Mouse (Mus musculus): ENCODE measurements around the gene Gm44596. TPM values are rescaled to one million over a fixed set of nuclear protein-coding genes. Genes with fewer than 3 reads are reported as not detected.

The Gm44596 gene
- polyA plus RNA-seq, 1 experiment, result not detected

GRCm38 (mm10) chr6:128399421-128400185 is 24.3 kb downstream of the Gm44596 start:
- H3K36me3 ChIP-seq (ENCODE audit: control insufficient read depth, insufficient read depth, low read length), result no peaks in the 10 kb centered on the region
- TF ChIP-seq CTCF (IDR thresholded peaks at IDR 0.05; ENCODE audit: extremely low read depth, insufficient read length, insufficient replicate concordance, low read depth, low read length) (no peak), POLR2A (IDR thresholded peaks at IDR 0.05; ENCODE audit: low read depth, low read length) (no peak)
- 26% methylated on average over 21 of the region's 21 CpGs for WGBS
- H3K4me3 ChIP-seq (ENCODE audit: low read depth, low read length), result peak overlapping the region; percentile 40
- H3K4me1 ChIP-seq (ENCODE audit: control insufficient read depth, insufficient read depth, insufficient read length, low read length), result peaks cover 4% of the 10 kb centered on the region; the same call in 1 of the 2 replicates
- H3K27ac ChIP-seq (ENCODE audit: insufficient read depth, low read depth, low read length), result no peak overlapping the region
- H3K27me3 ChIP-seq (ENCODE audit: control insufficient read depth, insufficient read depth, low read length), result no peaks in the 10 kb centered on the region; the same call in 1 of the 2 replicates

DNA sequence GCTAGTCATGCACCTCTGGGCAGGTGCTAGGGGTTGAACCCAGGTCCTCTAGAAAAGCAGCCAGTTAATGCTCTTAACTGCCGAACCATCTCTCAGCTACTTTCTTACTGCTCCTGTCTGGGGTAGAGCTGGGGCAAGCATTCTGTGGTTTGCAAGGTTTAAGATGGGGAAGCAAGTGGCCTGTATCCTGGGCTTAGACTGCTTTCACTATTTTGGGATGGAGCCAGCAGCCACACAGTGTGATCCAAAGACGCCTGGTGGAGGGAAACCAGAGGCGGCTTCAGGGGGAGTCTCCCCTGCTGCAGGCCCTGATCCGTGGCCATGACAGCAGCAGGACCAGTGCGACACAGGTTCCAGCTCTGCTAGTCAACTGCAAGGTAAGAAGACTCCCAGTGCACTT is 29.4 kb downstream of the Gm44596 start:
- Histone ChIP-seq H3K27me3 (ENCODE audit: control insufficient read depth, insufficient read depth, low read length) (no peaks in the 10 kb centered on the region), H3K27ac (ENCODE audit: insufficient read depth, low read depth, low read length) (no peak overlapping the region), H3K36me3 (ENCODE audit: control insufficient read depth, insufficient read depth, low read length) (peaks cover 13% of the 10 kb centered on the region), H3K4me1 (ENCODE audit: control insufficient read depth, insufficient read depth, insufficient read length, low read length) (no peaks in the 10 kb centered on the region), H3K4me3 (ENCODE audit: low read depth, low read length) (no peak overlapping the region)
- TF ChIP-seq CTCF (IDR thresholded peaks at IDR 0.05; ENCODE audit: extremely low read depth, insufficient read length, insufficient replicate concordance, low read depth, low read length) (no peak), POLR2A (IDR thresholded peaks at IDR 0.05; ENCODE audit: low read depth, low read length) (no peak)
- WGBS, result 51% methylated on average over 5 of the region's 5 CpGs

DNA sequence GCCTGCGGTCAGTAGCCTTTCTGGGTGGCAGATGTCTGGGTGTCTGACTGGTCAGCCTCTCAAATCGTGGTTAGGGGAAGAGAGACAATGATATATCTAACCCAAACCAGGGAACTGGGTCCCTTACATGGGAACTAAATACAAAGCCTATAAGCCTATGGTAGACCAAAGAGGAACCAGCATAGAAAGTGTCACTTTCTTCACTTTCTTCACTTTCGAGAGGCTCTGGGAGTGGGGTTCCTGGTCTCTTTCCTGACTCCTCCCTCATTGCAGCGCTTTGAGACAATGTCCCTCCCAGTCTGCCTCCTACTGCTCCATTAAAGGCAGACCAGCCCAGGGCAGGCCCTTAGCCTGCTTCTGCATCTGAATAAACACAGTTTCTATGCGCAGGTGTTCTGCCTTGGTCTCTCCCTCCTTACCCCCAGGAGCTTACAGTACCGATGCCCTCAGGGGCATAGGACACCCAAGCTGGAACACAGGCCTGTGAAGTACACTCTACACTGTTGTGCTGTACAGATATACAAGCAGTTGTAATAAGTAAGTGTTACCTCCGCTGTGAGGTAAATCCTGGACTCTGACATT is 33.3 kb downstream of the Gm44596 start:
- TF ChIP-seq CTCF (IDR thresholded peaks at IDR 0.05; ENCODE audit: extremely low read depth, insufficient read length, insufficient replicate concordance, low read depth, low read length), result no peak
- no peak for TF ChIP-seq POLR2A (IDR thresholded peaks at IDR 0.05; ENCODE audit: low read depth, low read length)
- H3K4me3 ChIP-seq (ENCODE audit: low read depth, low read length), result no peak overlapping the region
- no peaks in the 10 kb centered on the region for H3K27me3 ChIP-seq (ENCODE audit: control insufficient read depth, insufficient read depth, low read length)
- H3K27ac ChIP-seq (ENCODE audit: insufficient read depth, low read depth, low read length), result no peak overlapping the region
- H3K36me3 ChIP-seq (ENCODE audit: control insufficient read depth, insufficient read depth, low read length), result peaks cover 31% of the 10 kb centered on the region
- no peaks in the 10 kb centered on the region for H3K4me1 ChIP-seq (ENCODE audit: control insufficient read depth, insufficient read depth, insufficient read length, low read length)
- 87% methylated on average over 7 of the region's 7 CpGs for WGBS

GRCm38 (mm10) chr6:128410305-128410704 is 35.0 kb downstream of the Gm44596 start:
- TF ChIP-seq POLR2A (IDR thresholded peaks at IDR 0.05; ENCODE audit: low read depth, low read length), result no peak
- TF ChIP-seq CTCF (IDR thresholded peaks at IDR 0.05; ENCODE audit: extremely low read depth, insufficient read length, insufficient replicate concordance, low read depth, low read length), result no peak
- 98% methylated on average over 13 of the region's 13 CpGs for WGBS
- Histone ChIP-seq H3K27ac (ENCODE audit: insufficient read depth, low read depth, low read length) (no peak overlapping the region), H3K27me3 (ENCODE audit: control insufficient read depth, insufficient read depth, low read length) (no peaks in the 10 kb centered on the region), H3K4me1 (ENCODE audit: control insufficient read depth, insufficient read depth, insufficient read length, low read length) (no peaks in the 10 kb centered on the region), H3K36me3 (ENCODE audit: control insufficient read depth, insufficient read depth, low read length) (peaks cover 31% of the 10 kb centered on the region), H3K4me3 (ENCODE audit: low read depth, low read length) (no peak overlapping the region)

DNA sequence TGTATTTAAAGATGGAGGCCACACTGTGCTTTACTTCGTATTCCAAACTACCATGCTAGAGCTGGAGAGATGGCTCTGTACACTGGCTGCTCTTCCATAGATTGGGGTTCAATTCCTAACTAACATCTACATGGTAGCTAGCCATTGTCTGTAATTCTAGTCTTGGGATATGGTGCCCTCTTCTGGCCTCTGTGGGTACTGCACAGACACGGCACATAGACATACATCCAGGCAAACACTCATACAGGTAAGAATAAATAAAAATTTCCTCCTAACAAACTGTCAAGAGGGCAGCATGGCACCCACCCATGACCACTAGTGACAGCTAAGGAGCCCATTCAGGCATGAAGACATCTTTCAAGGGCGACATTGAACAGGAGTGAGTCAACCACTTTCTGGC is 35.8 kb downstream of the Gm44596 start:
- H3K4me1 ChIP-seq (ENCODE audit: control insufficient read depth, insufficient read depth, insufficient read length, low read length), result no peaks in the 10 kb centered on the region
- peaks cover 33% of the 10 kb centered on the region for H3K36me3 ChIP-seq (ENCODE audit: control insufficient read depth, insufficient read depth, low read length)
- no peaks in the 10 kb centered on the region for H3K27me3 ChIP-seq (ENCODE audit: control insufficient read depth, insufficient read depth, low read length)
- 15% methylated on average over 3 of the region's 3 CpGs for WGBS
- no peak overlapping the region for H3K4me3 ChIP-seq (ENCODE audit: low read depth, low read length)
- TF ChIP-seq CTCF (IDR thresholded peaks at IDR 0.05; ENCODE audit: extremely low read depth, insufficient read length, insufficient replicate concordance, low read depth, low read length) (peak; percentile 49; the same call in 1 of the 2 replicates), POLR2A (IDR thresholded peaks at IDR 0.05; ENCODE audit: low read depth, low read length) (no peak)
- no peak overlapping the region for H3K27ac ChIP-seq (ENCODE audit: insufficient read depth, low read depth, low read length)

GRCm38 (mm10) chr6:128416169-128416568 is 40.9 kb downstream of the Gm44596 start:
- 87% methylated on average over 5 of the region's 5 CpGs for WGBS
- Histone ChIP-seq H3K4me1 (ENCODE audit: control insufficient read depth, insufficient read depth, insufficient read length, low read length) (no peaks in the 10 kb centered on the region), H3K27me3 (ENCODE audit: control insufficient read depth, insufficient read depth, low read length) (no peaks in the 10 kb centered on the region), H3K36me3 (ENCODE audit: control insufficient read depth, insufficient read depth, low read length) (peaks cover 12% of the 10 kb centered on the region; the same call in 1 of the 2 replicates), H3K4me3 (ENCODE audit: low read depth, low read length) (no peak overlapping the region), H3K27ac (ENCODE audit: insufficient read depth, low read depth, low read length) (no peak overlapping the region)
- TF ChIP-seq POLR2A (IDR thresholded peaks at IDR 0.05; ENCODE audit: low read depth, low read length) (no peak), CTCF (IDR thresholded peaks at IDR 0.05; ENCODE audit: extremely low read depth, insufficient read length, insufficient replicate concordance, low read depth, low read length) (no peak)

- H3K4me3 ChIP-seq (ENCODE audit: low read depth, low read length), result no peak overlapping the region
- H3K27ac ChIP-seq (ENCODE audit: insufficient read depth, low read depth, low read length), result no peak overlapping the region
- TF ChIP-seq POLR2A (IDR thresholded peaks at IDR 0.05; ENCODE audit: low read depth, low read length) (no peak), CTCF (IDR thresholded peaks at IDR 0.05; ENCODE audit: extremely low read depth, insufficient read length, insufficient replicate concordance, low read depth, low read length) (no peak)
- peaks cover 6% of the 10 kb centered on the region; the same call in 1 of the 2 replicates for H3K36me3 ChIP-seq (ENCODE audit: control insufficient read depth, insufficient read depth, low read length)
- no peaks in the 10 kb centered on the region for H3K4me1 ChIP-seq (ENCODE audit: control insufficient read depth, insufficient read depth, insufficient read length, low read length)
- no peaks in the 10 kb centered on the region for H3K27me3 ChIP-seq (ENCODE audit: control insufficient read depth, insufficient read depth, low read length)
- 73% methylated on average over 1 of the region's 1 CpGs for whole genome bisulfite sequencing
Observed at GRCm38 (mm10) chr6:128418076-128418475, 42.8 kb downstream of the Gm44596 start.
